Mouse (Mus musculus): ENCODE results near the gene Gm38431. TPM values are rescaled to one million over a fixed set of nuclear protein-coding genes. Genes with fewer than 3 reads are reported as not detected.

Gm38431 gene
- polyA plus RNA-seq, 1 experiment from 2014 or later = 1.3 TPM

- Histone ChIP-seq H3K36me3 (ENCODE audit: control insufficient read depth, insufficient read depth, low read length) (peaks cover 8% of the 10 kb centered on the region), H3K4me2 (ENCODE audit: low read length) (no peak overlapping the region), H3K4me1 (ENCODE audit: control insufficient read depth, insufficient read depth, low read depth, low read length) (peaks cover 8% of the 10 kb centered on the region), H3K27me3 (replicated peaks; ENCODE audit: control insufficient read depth, insufficient read depth, low read length) (no peaks in the 10 kb centered on the region), H3K27ac (ENCODE audit: low read depth, low read length) (no peak overlapping the region), H3K9ac (ENCODE audit: low read depth, low read length) (no peak overlapping the region), H3K4me3 (ENCODE audit: low read length) (no peak overlapping the region), H3K9me3 (ENCODE audit: control insufficient read depth, low read length) (no peaks in the 10 kb centered on the region)
- 77% methylated on average over 12 of the region's 12 CpGs for WGBS
- no peak for ATAC-seq
These were observed 40.4 kb upstream of the Gm38431 start for GRCm38 (mm10) chr9:21132102-21132775.

- Histone ChIP-seq H3K9me3 (ENCODE audit: control insufficient read depth, low read length) (no peaks in the 10 kb centered on the region), H3K4me2 (ENCODE audit: low read length) (peak within 1 kb of the TSS; percentile 84), H3K27ac (ENCODE audit: low read depth, low read length) (peak within 1 kb of the TSS; percentile 9; the same call in 1 of the 2 replicates), H3K4me1 (ENCODE audit: control insufficient read depth, insufficient read depth, low read depth, low read length) (peaks cover 8% of the 10 kb centered on the region), H3K4me3 (ENCODE audit: low read length) (peak within 1 kb of the TSS; percentile 78), H3K27me3 (replicated peaks; ENCODE audit: control insufficient read depth, insufficient read depth, low read length) (no peaks in the 10 kb centered on the region), H3K36me3 (ENCODE audit: control insufficient read depth, insufficient read depth, low read length) (peaks cover 8% of the 10 kb centered on the region), H3K9ac (ENCODE audit: low read depth, low read length) (peak within 1 kb of the TSS; percentile 73)
- peak; percentile 98 for ATAC-seq
- WGBS = 6% methylated on average over 36 of the region's 37 CpGs
These were observed 39.5 kb upstream of the Gm38431 start, which contains the start of gene Tyk2 for GRCm38 (mm10) chr9:21131059-21131956. Tyk2 (minus strand) TSS chr9:21131243.

DNA sequence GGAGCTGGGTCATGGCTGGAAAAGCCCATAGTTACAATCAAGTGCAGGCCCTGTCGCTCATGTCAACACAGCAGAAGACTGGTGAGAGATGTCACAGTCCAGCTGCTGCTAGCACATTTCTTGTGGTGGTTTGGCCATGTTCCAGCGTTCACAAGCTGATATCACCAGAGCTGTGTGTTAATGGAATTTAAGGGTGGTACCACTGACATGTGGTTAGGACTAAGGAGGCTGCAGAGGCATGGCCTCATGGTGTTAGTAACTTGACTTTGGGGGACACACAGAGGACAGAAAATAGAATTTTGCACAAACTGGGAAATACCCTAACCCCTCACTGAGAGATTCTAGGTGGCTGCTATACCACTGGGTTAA lies 34.4 kb upstream of the Gm38431 start:
- Histone ChIP-seq H3K4me1 (ENCODE audit: control insufficient read depth, insufficient read depth, low read depth, low read length) (peaks cover 6% of the 10 kb centered on the region), H3K27me3 (replicated peaks; ENCODE audit: control insufficient read depth, insufficient read depth, low read length) (no peaks in the 10 kb centered on the region), H3K36me3 (ENCODE audit: control insufficient read depth, insufficient read depth, low read length) (peaks cover 26% of the 10 kb centered on the region), H3K9ac (ENCODE audit: low read depth, low read length) (no peak overlapping the region), H3K9me3 (ENCODE audit: control insufficient read depth, low read length) (no peaks in the 10 kb centered on the region), H3K27ac (ENCODE audit: low read depth, low read length) (no peak overlapping the region), H3K4me3 (ENCODE audit: low read length) (no peak overlapping the region), H3K4me2 (ENCODE audit: low read length) (no peak overlapping the region)
- no peak for ATAC-seq
- 80% methylated on average over 2 of the region's 2 CpGs for WGBS

DNA sequence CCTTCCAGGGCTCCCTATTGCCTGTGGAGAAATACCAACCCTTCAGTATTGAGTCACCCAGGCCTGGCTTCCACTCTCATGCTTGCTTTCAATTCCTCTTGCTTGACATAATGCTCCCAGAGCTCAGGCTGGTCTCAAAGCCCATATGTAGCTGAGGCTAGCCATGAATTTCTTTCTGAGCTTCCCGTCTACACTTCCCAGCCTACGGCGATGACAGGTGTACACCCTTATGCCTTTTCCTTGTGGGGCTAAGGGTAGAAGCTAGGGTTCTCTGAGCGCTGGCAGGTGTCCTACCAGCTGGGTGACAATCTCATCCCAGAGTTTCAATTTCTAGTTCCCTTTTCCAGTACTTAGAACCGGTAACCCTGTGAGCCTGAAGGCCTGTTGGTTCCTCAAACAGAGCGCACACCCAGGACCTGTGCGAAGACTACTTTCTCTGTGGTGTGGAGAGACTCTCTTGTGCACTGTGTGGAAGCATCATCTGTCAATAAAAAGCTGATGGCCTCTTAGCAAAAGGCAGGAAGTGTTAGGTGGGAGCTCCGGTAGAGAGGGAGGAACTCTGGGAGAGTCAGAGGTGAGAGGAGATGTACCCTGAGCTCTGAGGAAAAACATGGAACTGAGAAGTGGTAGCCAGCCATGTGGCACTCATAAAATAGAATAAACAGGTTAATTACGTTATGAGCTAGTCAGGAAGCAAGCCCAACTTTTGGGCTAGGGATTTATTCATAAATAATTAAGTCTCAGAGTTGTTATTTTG lies 33.9 kb upstream of the Gm38431 start:
- no peak overlapping the region for H3K4me2 ChIP-seq (ENCODE audit: low read length)
- H3K27me3 ChIP-seq (replicated peaks; ENCODE audit: control insufficient read depth, insufficient read depth, low read length) = no peaks in the 10 kb centered on the region
- H3K9ac ChIP-seq (ENCODE audit: low read depth, low read length) = no peak overlapping the region
- 94% methylated on average over 9 of the region's 9 CpGs for WGBS
- no peak overlapping the region for H3K27ac ChIP-seq (ENCODE audit: low read depth, low read length)
- no peak overlapping the region for H3K4me3 ChIP-seq (ENCODE audit: low read length)
- H3K36me3 ChIP-seq (ENCODE audit: control insufficient read depth, insufficient read depth, low read length) = peaks cover 29% of the 10 kb centered on the region
- H3K9me3 ChIP-seq (ENCODE audit: control insufficient read depth, low read length) = no peaks in the 10 kb centered on the region
- H3K4me1 ChIP-seq (ENCODE audit: control insufficient read depth, insufficient read depth, low read depth, low read length) = peaks cover 6% of the 10 kb centered on the region
- no peak for ATAC-seq

DNA sequence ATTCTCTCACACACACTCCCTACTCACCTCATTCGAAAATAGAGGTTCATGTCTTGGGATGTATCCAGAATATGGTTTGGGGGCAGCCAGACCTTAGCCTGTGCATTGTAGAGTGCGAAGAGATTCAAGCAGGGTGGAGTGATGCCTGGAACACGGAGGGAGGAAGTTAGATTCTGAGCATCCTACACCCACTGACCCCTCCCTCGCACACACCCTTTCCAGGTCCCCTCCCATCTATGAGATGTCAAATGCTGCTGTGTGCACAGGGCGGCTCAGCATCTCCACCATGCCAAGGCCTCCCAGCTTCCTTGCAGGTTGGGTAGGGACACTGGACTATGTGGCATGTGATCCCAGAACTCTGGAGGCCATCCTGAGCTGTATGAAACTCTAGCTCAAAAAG lies 33.0 kb upstream of the Gm38431 start:
- no peak for ATAC-seq
- Histone ChIP-seq H3K4me3 (ENCODE audit: low read length) (no peak overlapping the region), H3K4me2 (ENCODE audit: low read length) (no peak overlapping the region), H3K9ac (ENCODE audit: low read depth, low read length) (no peak overlapping the region), H3K27ac (ENCODE audit: low read depth, low read length) (no peak overlapping the region), H3K27me3 (replicated peaks; ENCODE audit: control insufficient read depth, insufficient read depth, low read length) (no peaks in the 10 kb centered on the region), H3K36me3 (ENCODE audit: control insufficient read depth, insufficient read depth, low read length) (peaks cover 29% of the 10 kb centered on the region), H3K4me1 (ENCODE audit: control insufficient read depth, insufficient read depth, low read depth, low read length) (no peaks in the 10 kb centered on the region), H3K9me3 (ENCODE audit: control insufficient read depth, low read length) (no peaks in the 10 kb centered on the region)
- WGBS = 87% methylated on average over 5 of the region's 5 CpGs

DNA sequence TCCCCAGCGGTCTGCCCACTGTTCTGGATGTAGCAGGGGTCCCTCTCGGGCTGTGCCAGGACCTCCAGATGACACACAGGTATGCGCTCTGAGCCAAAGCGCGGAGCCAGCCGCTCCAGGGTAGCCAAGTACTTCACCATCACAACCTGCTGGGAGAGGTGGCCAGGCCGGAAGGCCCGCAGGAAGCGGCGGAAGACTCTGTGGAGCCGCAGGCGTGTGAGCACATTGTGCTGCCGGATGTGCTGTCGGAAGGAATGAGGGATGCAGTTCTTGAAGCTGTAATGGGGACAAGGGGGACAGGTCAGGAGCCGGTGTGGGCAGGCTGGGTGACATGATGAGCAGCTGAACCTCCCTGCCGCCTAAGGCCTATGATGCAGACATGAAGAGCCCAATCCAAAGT lies 29.7 kb upstream of the Gm38431 start:
- Histone ChIP-seq H3K27ac (ENCODE audit: low read depth, low read length) (no peak overlapping the region), H3K9ac (ENCODE audit: low read depth, low read length) (no peak overlapping the region), H3K4me1 (ENCODE audit: control insufficient read depth, insufficient read depth, low read depth, low read length) (no peaks in the 10 kb centered on the region), H3K27me3 (replicated peaks; ENCODE audit: control insufficient read depth, insufficient read depth, low read length) (no peaks in the 10 kb centered on the region), H3K9me3 (ENCODE audit: control insufficient read depth, low read length) (no peaks in the 10 kb centered on the region), H3K4me2 (ENCODE audit: low read length) (no peak overlapping the region), H3K36me3 (ENCODE audit: control insufficient read depth, insufficient read depth, low read length) (peaks cover 20% of the 10 kb centered on the region; the same call in 1 of the 2 replicates), H3K4me3 (ENCODE audit: low read length) (no peak overlapping the region)
- WGBS = 90% methylated on average over 16 of the region's 16 CpGs
- ATAC-seq = no peak

DNA sequence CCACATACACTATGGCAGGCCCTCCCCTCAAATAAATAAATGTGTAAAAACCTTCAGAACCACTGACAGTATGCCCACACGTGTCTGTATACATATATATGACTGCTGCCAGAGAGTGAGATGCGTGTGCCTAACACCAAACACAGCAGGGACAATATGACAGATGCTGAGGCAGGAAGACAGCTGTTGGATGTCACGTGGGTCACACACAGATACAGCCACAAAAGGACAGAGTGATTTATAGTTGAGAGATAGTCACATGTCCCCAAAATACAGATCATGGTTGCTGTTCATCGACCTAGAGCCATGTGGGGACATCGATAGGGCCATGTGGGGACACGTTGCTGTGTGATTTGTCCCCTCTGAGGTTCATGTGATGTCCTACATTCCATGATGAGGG lies 25.3 kb upstream of the Gm38431 start:
- no peaks in the 10 kb centered on the region for H3K4me1 ChIP-seq (ENCODE audit: control insufficient read depth, insufficient read depth, low read depth, low read length)
- H3K9ac ChIP-seq (ENCODE audit: low read depth, low read length) = no peak overlapping the region
- no peak overlapping the region for H3K4me3 ChIP-seq (ENCODE audit: low read length)
- H3K9me3 ChIP-seq (ENCODE audit: control insufficient read depth, low read length) = no peaks in the 10 kb centered on the region
- 71% methylated on average over 6 of the region's 6 CpGs for WGBS
- no peak overlapping the region for H3K27ac ChIP-seq (ENCODE audit: low read depth, low read length)
- H3K4me2 ChIP-seq (ENCODE audit: low read length) = no peak overlapping the region
- no peaks in the 10 kb centered on the region for H3K27me3 ChIP-seq (replicated peaks; ENCODE audit: control insufficient read depth, insufficient read depth, low read length)
- no peak for ATAC-seq
- H3K36me3 ChIP-seq (ENCODE audit: control insufficient read depth, insufficient read depth, low read length) = peaks cover 4% of the 10 kb centered on the region; the same call in 1 of the 2 replicates

GRCm38 (mm10) chr9:21115105-21115504 lies 23.3 kb upstream of the Gm38431 start:
- WGBS = 85% methylated on average over 8 of the region's 8 CpGs
- no peak for ATAC-seq
- H3K27ac ChIP-seq (ENCODE audit: low read depth, low read length) = no peak overlapping the region
- no peak overlapping the region for H3K4me2 ChIP-seq (ENCODE audit: low read length)
- no peaks in the 10 kb centered on the region for H3K9me3 ChIP-seq (ENCODE audit: control insufficient read depth, low read length)
- no peak overlapping the region for H3K4me3 ChIP-seq (ENCODE audit: low read length)
- no peaks in the 10 kb centered on the region; the same call in 1 of the 2 replicates for H3K36me3 ChIP-seq (ENCODE audit: control insufficient read depth, insufficient read depth, low read length)
- H3K9ac ChIP-seq (ENCODE audit: low read depth, low read length) = no peak overlapping the region
- H3K27me3 ChIP-seq (replicated peaks; ENCODE audit: control insufficient read depth, insufficient read depth, low read length) = no peaks in the 10 kb centered on the region
- no peaks in the 10 kb centered on the region for H3K4me1 ChIP-seq (ENCODE audit: control insufficient read depth, insufficient read depth, low read depth, low read length)

- no peak for ATAC-seq
- Histone ChIP-seq H3K4me3 (ENCODE audit: low read length) (no peak overlapping the region), H3K4me1 (ENCODE audit: control insufficient read depth, insufficient read depth, low read depth, low read length) (no peaks in the 10 kb centered on the region), H3K4me2 (ENCODE audit: low read length) (no peak overlapping the region), H3K27ac (ENCODE audit: low read depth, low read length) (no peak overlapping the region), H3K36me3 (ENCODE audit: control insufficient read depth, insufficient read depth, low read length) (no peaks in the 10 kb centered on the region; the same call in 1 of the 2 replicates), H3K27me3 (replicated peaks; ENCODE audit: control insufficient read depth, insufficient read depth, low read length) (no peaks in the 10 kb centered on the region), H3K9ac (ENCODE audit: low read depth, low read length) (no peak overlapping the region), H3K9me3 (ENCODE audit: control insufficient read depth, low read length) (no peaks in the 10 kb centered on the region)
- WGBS = 92% methylated on average over 7 of the region's 7 CpGs
These were observed 22.4 kb upstream of the Gm38431 start for GRCm38 (mm10) chr9:21114190-21114589.

Measured in hindbrain, embryonic 16.5 days (tissue).